Mouse (Mus musculus) lung, adult 18-20 months (tissue): ENCODE measurements at regions not wholly inside any gene's neighbourhood (a gene's known extent, or its start where the extent isn't known, plus 50 kb on each side); places are given as distances from the start of the nearest gene placed in this dataset.

Experiments used
- DNase-seq, 2 experiments: peaks; one replicate each; pipeline ENCODE4 v3.0.0; 2022; ENCODE audit warnings: mixed read lengths in 2 of 2

DNA sequence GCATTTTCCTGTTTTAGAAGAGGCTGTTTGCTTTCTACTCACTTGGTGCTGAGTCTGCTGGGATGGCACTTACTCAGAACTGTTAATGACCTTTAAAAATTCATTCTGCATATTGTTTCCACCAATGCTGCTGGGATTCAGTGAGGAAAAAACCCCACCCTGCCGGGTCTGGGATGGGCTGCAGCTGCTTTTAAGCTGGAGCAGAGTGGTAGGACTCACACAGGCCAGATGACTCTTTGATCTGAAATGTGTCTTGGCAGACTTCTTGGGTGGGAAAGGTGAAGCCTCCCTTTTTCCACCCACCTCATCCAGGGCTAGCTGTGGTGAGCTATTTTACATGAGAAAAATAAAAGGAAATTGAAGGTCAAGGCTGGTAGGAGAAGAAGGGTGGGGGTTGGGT is 56.4 kb upstream of the Ddhd1 start:
- no peak for DNase-seq

DNA sequence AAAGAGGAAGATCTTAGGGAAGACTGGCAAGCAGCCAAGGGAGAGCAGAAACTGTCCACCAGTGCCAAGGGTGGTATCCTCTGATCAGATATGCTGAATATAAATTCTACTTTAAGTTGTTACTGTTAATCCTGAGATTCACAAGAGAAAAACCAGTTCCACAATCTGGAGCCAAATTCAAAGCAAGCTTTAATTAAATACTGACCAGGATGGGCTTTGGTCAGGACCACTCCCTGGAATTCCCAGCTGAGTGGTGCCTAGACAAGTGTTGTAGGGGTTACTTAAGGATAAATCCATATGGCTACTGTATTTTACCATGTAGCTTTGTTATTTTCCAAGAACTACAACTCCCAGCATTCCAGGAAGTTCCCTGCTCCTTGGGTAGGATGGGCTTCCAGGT is 56.8 kb upstream of the Ddhd1 start:
- no peak for DNase-seq

DNA sequence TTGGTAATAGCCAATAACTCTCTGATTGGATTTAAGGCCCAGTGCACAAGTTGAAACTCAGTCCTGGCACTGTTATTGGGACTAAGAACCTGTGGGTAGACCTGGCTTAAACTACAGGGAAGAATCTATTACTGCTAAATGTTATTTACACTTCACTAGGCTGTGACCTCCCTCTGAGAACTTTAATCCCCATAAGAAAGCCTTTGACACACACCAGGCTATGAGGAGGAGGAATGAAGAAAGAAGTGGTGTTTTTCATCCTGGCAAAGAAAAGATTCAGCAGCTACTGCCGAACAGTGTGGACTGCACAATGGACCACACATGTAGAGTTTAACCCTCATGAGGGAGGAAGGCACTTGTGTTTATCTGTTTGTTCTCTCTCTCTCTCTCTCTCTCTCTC is 58.2 kb upstream of the Ddhd1 start:
- no peak for DNase-seq

DNA sequence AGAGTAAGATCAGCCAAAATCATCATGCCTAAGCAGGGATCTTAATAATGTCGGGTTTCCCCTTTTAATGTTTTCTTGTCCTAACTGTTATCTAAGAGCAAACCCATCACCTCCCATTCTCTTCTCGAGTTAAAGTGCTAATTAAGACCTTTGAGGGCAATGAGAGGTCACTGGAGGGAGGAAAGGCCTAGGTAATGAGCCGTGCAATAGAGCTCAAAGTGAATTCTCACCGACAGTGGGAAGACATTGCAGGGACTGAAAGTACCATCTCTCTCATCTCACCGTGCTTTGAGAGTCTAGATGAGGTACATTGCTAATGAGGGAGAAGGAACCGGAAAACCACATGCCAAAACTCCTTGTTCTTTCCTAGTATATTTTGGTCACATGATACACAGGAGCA is 64.9 kb upstream of the Ddhd1 start:
- DNase-seq: no peak

DNA sequence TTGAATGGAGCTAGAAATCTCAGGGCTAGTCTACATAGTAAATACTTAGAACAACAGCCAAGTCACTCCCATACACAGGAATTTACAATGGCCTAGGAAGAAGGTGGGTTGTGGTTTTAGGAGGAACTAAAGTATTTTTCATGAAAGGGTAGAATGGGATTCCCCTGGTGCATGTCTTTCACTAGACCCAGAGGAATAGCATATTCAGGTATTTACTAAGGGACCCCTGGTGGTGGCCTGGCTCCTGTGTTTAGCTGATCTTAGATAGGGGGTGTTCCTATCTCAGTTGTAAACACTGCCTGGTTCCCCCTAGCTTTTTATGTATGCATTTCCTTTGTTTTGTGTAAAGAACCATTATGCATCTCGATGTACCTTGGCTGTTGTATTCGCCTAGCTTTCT is 66.4 kb upstream of the Ddhd1 start:
- no peak for DNase-seq

DNA sequence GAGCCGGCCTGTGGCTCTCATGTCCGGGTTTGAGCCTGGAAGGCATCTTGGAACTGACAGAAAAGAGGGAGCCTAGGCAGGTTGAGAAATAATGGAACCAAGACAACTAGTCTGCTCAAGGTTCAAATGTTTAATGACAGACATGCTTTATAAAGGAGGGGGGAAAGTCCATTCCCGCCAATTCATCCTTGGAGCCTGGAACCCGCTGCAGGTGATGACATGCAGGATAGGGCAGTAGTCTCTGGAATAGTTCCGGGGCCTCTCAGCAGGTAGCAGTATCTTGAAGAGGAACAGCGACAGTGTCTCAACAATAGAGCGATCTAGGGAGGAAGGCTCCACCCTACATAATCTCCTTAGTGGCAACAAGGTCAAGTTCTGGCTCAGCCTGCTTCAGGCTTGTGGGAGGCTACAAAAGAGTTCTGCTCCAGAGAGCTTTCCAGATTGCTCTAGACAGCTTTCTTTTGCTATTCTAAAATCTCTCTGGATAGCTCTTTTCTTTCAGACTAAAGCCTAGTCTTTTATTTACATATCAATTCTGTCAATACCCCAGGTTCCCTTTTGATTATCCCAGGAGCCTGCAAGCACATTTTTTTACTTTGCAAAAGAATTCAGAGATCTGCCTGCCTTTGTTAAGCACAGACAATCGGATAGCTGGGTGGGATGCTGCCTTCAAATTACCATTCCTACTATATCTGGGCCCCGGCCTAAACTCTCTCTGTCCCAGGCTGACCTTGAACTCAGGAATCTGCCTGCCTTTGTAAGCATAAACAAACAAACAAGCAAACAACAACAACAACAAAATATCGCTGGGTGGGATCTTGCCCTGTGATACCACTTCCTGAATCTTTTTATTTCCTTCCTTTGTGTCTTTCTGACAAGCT is 76.8 kb upstream of the Ddhd1 start:
- DNase-seq: no peak

DNA sequence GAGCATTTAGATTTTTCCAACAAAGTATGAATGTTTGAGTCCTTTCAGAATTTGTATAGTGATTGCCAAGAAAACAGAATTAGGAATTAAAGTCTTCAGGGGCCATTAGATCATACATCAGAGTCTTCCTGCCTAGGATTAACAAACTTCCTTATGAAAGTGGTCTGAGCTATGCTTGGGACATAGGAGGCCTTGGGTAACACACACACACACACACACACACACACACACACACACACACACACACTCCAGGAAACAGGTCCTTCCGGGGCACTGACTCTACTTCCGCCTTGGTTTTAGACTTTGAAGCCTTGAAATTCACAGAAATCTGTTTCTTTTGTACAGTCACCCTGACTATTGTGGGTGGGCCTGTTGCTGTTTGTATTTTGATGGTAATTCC is 80.0 kb upstream of the Ddhd1 start:
- DNase-seq: no peak

DNA sequence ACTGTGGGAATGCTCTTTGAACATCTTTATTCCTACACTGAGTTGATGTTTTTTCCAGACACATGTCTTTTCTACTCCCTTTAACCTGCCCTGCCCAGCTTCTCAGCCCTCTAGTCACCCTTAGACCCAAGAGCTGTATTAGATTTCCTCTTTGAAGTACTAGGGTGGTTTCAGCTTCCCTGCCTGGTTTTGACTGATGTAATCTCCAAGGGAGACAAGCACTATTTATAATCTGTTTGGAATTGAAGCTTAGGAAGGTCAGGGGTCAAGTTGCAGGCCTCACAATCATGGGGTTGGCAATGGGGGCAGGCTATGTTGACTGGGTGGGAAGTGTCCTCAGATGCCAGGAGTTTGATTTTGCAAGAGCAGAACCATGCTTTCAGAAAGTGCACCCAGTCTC is 81.7 kb upstream of the Ddhd1 start:
- peak; percentile 66 to 74 for DNase-seq

DNA sequence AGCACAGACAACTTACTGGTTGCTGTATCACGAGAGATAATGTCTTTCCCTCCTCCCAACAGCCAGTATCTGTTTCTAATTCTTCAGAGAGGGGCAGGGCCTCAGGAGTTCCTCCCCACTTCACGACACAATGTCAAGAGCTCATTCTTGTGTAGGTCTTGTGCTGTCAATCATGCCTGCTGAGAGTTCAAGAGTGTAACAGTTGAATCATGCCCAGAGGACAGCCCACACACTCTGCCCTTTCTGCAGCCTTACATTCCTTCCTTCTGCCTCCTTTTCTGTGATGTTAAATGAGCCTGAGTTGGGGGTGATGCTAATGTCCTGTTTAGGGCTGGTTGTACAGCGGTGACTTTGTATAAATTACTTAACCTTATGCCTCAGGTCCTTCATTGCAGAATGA is 82.7 kb upstream of the Ddhd1 start:
- DNase-seq: peak; percentile 14 to 34

DNA sequence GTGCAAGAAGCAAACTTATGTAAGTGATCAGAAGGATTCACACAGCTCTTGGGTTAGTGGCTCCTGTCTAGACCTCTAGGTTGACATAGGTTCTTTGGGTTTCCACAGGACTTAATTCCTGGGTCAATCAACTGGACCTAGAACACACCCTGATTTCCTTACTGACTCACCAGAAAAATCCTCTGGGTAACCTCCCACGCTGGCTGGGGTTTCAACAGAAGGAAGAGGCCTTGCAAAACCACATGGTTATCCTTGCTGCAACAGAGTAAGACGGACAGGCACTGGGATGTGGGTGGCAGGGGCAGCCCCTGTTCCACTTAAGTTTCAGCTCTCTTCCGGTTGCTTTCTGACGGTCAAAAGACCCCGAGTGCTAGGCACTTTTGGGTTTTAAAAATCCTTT is 88.2 kb upstream of the Ddhd1 start:
- peak; percentile 49 to 53 for DNase-seq

DNA sequence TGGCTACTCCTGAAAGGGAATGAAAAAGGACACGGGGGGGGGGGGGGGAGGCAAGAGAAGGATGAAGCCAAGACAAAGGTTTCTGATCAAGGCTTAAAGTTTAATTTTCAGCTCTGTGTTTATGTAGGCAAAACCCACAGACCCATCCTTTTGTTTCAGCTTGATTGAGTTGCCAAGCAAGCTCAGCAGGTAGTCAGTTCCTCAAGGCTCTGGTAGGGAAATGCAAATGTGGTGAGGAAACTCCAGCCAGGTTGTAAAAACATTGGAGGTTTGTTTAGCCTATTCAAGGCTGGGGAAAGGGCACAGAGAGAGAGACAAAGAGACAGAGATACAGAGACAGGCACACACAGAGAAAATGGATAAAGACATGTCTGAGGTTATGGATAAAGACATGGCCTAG is 99.4 kb upstream of the Ddhd1 start:
- no peak for DNase-seq

DNA sequence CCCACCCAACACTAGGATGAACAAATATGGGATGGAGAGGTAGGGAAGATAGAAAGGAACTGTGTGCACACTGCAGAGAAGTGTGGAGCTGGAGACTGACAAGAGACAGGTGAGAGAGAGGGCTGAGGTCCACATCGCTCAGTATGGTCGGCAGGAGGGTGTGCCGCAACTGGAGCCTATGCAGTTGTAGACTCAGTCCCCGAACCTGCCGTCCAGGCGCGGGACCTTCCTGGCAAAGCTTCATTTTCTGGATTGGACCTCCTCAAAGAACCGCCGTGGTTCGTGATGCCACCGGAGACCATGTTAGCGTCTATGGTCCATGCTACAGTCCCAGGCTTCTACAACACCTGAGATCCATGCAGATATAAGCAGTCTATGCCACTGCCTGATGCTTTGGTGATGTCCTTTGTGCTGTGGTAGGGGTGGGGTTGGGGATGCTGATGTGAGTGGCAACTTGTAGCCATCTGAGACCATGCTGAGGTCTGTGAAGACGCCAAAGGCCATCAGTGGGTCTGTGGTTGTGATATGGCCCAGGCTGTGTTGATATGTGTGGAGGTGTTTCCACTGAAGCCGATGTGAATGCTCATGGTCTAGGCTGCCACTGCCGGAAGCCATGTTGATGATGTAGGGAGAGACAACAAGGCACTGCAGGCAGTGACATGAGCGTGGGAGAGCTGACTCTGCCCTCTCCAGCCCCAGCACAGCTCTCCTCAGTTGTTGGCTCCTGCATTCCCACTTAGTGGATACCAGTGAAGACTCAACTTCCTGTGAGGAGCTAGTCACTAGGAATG is 103.1 kb upstream of the Ddhd1 start:
- no peak for DNase-seq

DNA sequence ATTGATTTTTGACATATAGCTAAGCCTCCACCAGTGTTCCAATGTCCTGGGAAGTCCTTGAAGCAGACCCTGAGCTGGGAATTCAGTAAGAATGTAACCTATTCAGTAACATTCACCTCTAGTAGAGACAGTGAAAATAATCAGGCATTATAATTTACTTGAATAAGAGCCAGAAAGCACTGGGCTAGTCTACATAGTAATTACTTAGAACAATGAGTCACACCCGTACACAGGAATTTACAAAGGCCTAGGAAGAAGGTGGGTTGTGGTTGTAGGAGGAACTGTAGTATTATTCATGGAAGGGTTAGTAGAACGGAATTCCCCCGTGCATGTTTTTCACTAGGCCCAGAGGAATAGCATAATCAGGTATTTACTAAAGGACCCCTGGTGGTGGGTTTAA is 106.3 kb upstream of the Ddhd1 start:
- no peak for DNase-seq

DNA sequence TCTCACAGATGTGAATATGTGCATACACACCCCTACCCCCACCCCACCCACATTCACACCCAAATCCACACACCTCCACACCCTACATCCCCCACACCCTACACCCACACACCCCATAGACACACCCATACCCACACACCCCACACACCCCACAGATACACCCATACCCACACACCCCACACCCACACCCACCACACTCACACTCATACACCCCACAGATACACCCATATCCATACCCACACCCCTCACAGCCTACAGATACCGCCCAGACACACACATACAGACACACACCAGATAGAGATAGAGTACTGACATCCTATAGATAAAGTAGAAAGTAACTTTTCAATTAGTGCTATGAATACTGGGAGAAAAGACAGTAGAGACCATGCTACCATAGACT is 108.6 kb upstream of the Ddhd1 start:
- DNase-seq: no peak

DNA sequence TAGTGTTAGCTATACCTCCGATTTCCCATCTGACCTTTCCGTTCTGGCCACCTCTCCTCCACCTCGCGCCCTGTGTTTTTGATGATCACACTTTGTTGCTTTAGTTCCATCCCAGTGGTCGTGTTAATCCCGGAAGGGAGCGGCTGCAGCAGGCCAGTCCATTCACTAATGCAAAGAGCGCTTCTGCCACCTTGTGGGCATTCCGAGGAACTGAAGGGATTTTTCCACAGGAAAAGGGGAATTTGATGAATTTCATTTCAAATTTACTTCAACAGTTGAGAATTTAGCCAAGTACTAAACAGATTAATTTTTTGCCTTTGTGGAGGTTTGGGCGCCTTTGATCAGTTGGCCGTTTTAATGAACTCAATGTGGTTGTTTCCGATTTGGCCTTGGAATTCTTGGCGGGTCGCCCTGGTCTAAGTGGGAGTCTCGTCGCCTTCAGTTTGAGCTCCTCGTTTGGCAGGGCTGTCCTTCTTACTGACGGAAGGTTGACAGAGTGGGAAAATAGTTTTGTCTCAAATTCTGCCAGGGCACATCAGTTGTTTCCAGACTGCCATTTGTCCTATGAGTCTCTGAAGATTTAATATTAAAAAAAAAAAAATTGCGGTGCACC is 114.8 kb upstream of the Ddhd1 start:
- DNase-seq: peak; percentile 37 to 43

DNA sequence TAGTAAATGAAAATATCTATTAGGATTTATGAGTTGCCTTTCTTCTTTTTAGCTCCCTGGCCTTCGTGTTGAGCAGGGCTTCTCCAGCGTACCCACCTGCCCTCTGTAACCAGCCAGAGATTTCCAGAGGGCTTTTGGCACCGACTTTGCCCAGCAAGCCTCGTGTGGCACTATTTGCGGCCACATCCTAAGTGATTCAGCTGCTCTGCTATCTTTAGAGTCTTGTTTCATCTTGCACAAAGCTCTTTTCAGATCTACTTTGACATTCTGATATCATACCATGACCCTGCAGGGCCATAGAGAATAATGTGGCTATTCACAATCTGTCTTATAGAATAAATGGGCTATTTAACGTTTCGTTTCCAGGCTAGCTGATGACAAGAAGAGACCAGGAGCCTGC is 115.4 kb upstream of the Ddhd1 start:
- no peak for DNase-seq

DNA sequence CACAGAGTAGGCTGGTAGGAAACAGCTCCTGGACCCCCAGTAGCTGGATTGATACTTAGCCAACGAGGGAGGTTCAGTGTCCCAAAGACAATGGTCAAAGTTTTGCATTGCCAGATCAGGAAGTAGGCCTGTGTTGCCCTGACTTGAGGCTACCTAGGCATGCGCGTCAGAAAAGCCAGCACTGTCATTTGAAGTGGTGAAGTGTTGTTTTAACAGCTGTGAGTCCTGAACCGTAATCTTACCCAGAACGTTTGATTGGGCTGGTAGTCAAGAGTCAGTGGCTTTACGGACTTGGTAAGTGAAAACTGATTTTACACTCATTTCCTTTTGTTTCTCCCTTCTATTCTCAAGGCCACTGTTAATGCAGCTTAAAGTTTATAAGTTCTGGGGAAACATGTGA is 123.9 kb upstream of the Ddhd1 start:
- DNase-seq: no peak

DNA sequence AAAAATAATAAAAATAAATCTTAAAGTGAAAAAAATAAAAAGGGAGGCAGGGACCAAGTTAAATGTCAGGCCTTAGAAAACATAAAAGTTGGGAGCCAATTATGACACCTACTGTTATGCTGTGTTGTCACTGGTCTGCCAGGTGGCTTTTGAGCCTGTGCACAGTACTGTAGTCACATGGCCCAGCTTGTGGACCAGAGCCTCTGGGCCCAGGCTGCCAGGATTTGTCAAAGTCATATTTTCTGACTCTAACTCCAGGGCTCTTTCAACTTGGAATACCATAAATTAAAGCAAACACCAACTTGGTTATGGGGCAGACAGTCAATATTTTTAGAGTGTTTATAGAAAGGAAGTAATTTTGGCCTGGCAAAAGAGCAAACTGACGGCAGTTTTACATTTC is 137.0 kb upstream of the Ddhd1 start:
- DNase-seq: no peak

DNA sequence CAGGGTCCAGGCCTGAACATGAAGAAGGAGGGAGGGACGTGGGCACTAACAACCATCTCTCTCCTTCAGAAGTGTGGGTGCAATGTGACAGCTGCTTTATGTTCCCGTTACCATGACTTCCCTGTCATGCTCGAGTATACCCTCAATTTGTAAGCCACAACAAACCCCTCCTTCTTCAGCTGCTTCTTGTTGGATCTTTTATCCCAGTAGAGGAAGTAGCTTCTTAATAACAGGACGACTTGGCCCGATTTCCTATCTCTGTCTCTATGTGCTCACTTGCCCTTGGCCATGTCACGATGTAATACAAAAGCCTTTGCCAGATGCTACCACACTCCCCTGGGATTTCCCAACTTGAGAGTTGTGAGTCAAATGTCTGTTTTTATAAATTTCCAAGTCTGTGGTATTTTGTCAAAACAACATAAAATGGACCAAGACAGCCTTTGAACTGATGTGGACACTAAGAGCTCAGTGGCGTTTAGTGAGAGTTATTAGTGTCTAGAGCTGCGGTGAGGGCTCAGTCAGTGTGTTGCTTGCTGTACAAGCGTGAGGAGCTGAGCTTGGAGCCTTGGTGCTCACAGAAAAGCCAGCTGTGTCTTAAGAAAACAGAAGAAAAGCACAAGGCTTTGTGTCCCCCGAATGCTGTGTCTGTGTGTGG is 138.8 kb upstream of the Ddhd1 start:
- DNase-seq: peak; percentile 17 to 46

DNA sequence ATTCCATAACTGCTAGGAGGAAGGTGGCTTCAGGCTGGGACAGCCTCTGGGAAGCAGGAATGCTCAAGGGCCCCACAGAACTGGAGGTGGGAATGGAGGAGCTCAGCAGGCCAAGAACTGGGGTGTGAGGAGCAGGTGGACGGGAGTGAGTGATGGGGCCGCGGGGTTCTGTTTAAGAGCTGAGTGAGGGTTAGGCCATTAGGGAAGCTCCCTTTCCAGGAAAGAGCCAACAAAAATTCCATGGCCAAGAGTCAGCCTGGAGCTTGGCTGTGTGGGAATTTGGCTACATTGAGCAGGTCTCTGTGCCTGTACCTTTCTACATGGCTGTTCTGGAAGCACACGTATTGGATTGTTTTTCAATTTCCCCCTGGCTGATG is 139.4 kb upstream of the Ddhd1 start:
- DNase-seq: no peak

DNA sequence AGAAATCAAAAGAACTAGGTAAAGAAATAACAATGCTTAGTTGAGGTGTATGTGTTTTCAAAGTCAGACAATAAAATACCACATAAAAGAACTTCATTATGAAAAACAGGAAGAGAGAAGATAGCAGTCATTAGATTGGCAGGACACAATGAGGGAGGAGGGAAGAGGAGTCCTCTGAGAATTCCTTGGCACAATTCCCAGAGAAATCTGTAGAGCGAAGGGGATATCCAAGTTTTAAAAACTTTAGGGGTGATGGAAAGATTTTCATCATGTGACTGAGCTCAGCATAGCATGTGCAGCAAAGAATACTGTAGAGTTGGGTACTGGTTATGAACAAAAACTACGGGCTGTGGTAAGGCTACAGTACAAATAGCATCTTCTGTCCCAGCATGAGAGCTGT is 141.3 kb upstream of the Ddhd1 start:
- no peak for DNase-seq

DNA sequence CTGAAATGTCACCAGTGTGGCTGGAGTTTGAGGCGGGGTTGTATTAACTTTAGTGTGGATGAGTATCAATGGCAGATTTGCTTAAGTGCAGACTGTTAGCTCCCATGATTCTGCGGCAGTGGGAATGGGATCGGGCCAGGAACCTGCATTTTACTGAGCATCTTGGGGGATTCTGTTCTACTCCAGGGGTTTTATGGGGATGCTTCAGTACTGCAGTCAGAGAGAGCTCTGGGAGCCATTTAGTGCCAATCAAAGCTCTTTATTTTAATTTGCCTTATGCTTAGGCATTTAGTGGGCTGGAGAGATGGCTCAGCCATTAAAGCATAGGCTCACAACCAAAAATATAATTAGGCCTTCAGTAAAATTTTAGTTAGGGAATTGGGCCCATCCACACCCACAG is 148.0 kb upstream of the Ddhd1 start:
- DNase-seq: no peak

DNA sequence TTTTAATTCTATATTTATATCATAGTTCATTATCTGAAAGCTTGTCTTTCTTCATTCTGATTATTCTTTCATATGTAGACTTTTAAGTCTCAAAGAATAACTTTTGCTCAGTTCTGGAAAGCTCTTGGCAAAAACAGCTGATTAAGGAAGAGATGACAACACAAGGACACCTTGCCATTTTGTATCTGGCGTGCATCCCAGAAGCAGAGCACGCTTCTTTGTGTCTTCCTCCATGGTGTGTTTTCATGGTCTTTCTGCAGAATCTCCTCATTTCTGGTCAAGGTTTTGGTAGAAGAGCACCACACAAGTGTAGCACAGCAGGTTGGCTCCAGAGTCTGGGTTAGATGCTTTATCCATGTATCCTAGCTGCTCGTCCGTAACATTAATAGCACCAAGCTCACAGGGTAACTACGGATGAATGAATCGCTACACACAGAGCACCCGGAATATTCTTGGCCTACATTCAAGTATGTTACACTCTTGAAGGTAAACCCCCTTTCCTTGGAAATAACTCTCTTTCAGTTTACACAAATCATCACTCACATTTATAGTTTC is 148.9 kb upstream of the Ddhd1 start:
- DNase-seq: no peak
